Mouse (Mus musculus) erythroid progenitor cell, adult 5-6 weeks (primary cell): Measurements from ENCODE around the gene Gramd4. TPM values are rescaled to one million over a fixed set of nuclear protein-coding genes. Genes with fewer than 3 reads are reported as not detected.

Experiments
- total RNA-seq, 2 experiments: library from RNA; stranded (forward) in 1 of 2; stranded (reverse) in 1 of 2; fragments of 150-400 nt in 1 of 2; fragments of 186-747, 209-891 nt in 1 of 2; gene quantifications; 2 replicates each; pipeline versions ENCODE4 v1.2.3 to v1.2.4; 2015 to 2017; ENCODE audit warnings: low replicate concordance in 2 of 2

Gramd4 gene
- total RNA-seq, 2 experiments from 2014 or later = 16.8 to 18.9 TPM

Other genes starting within 250 kb of the Gramd4 start
- 4.6 TPM in 1 of 2 replicates, not detected in the other for gene Cdpf1, start 246.0 kb upstream of the Gramd4 start, total RNA-seq (2015; ENCODE audit: low replicate concordance)
- gene Cdpf1, start 246.0 kb upstream of the Gramd4 start, total RNA-seq (2017; ENCODE audit: low replicate concordance) = 3.2 and 5.8 TPM in 2 replicates
- gene Pkdrej, start 236.0 kb upstream of the Gramd4 start, total RNA-seq (2015; ENCODE audit: low replicate concordance) = not detected in 2 replicates
- gene Pkdrej, start 236.0 kb upstream of the Gramd4 start, total RNA-seq (2017; ENCODE audit: low replicate concordance) = not detected in 2 replicates
- gene Ttc38, start 225.4 kb upstream of the Gramd4 start, total RNA-seq (2015; ENCODE audit: low replicate concordance) = 0.42 and 1.1 TPM in 2 replicates
- gene Ttc38, start 225.4 kb upstream of the Gramd4 start, total RNA-seq (2017; ENCODE audit: low replicate concordance) = 2.0 and 5.9 TPM in 2 replicates
- 53.0 and 55.3 TPM in 2 replicates for gene Gtse1, start 197.9 kb upstream of the Gramd4 start, total RNA-seq (2015; ENCODE audit: low replicate concordance)
- gene Gtse1, start 197.9 kb upstream of the Gramd4 start, total RNA-seq (2017; ENCODE audit: low replicate concordance) = 71.8 and 75.2 TPM in 2 replicates
- gene Trmu, start 178.4 kb upstream of the Gramd4 start, total RNA-seq (2015; ENCODE audit: low replicate concordance) = 4.3 and 10.9 TPM in 2 replicates
- gene Trmu, start 178.4 kb upstream of the Gramd4 start, total RNA-seq (2017; ENCODE audit: low replicate concordance) = 6.2 and 11.2 TPM in 2 replicates
- gene Celsr1, start 23.9 kb upstream of the Gramd4 start, total RNA-seq (2015; ENCODE audit: low replicate concordance) = 1.1 and 1.3 TPM in 2 replicates
- gene Celsr1, start 23.9 kb upstream of the Gramd4 start, total RNA-seq (2017; ENCODE audit: low replicate concordance) = 0.30 and 0.39 TPM in 2 replicates
- gene Cerk, start 128.4 kb downstream of the Gramd4 start, total RNA-seq (2015; ENCODE audit: low replicate concordance) = 7.9 and 10.1 TPM in 2 replicates
- gene Cerk, start 128.4 kb downstream of the Gramd4 start, total RNA-seq (2017; ENCODE audit: low replicate concordance) = 5.5 and 10.0 TPM in 2 replicates
- 7.6 and 9.2 TPM in 2 replicates for gene Tbc1d22a, start 156.8 kb downstream of the Gramd4 start, total RNA-seq (2015; ENCODE audit: low replicate concordance)
- gene Tbc1d22a, start 156.8 kb downstream of the Gramd4 start, total RNA-seq (2017; ENCODE audit: low replicate concordance) = 8.2 and 12.9 TPM in 2 replicates